Mouse (Mus musculus): Measurements from ENCODE around the gene Gm28374.

GRCm38 (mm10) chr19:6054296-6054695 lies 27.8 kb downstream of the Gm28374 start:
- no peak for TF ChIP-seq CTCF (IDR thresholded peaks at IDR 0.05; ENCODE audit: control insufficient read depth, insufficient read depth, low read length)
- TF ChIP-seq POLR2A (IDR thresholded peaks at IDR 0.05; ENCODE audit: borderline replicate concordance, control insufficient read depth, low read depth, low read length), result no peak
